Mouse (Mus musculus): ENCODE measurements around the gene Lonrf2.

DNA sequence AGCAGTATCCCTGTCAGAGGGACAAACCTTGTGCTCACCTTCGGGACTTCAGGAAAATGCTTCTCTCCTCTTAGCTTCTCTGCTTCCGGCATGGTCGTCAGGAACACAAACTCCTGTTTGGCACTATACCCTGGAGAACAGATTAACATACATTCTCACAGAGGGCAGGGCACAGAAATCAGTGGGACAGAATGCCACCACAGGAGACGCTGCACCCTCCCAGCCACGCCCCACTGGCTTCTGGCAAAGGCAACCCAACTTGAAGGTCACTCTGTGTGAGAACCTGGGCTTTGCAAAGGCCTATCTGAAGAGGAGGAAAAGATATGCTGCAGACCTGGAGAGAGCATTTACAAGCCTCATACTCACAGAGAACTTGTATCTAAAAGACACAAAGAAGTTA lies 37.4 kb upstream of the Lonrf2 start:
- TF ChIP-seq CTCF (IDR thresholded peaks at IDR 0.05; ENCODE audit: borderline replicate concordance, extremely low read depth, insufficient read depth, insufficient read length): no peak
- TF ChIP-seq POLR2A (IDR thresholded peaks at IDR 0.05; ENCODE audit: borderline replicate concordance, extremely low read depth, insufficient read depth, insufficient read length, poor library complexity, severe bottlenecking): no peak

All from brain, embryonic 14.5 days (tissue).